Mouse (Mus musculus): ENCODE measurements at regions not wholly inside any gene's neighbourhood (a gene's known extent, or its start where the extent isn't known, plus 50 kb on each side); places are given as distances from the start of the nearest gene placed in this dataset.

DNA sequence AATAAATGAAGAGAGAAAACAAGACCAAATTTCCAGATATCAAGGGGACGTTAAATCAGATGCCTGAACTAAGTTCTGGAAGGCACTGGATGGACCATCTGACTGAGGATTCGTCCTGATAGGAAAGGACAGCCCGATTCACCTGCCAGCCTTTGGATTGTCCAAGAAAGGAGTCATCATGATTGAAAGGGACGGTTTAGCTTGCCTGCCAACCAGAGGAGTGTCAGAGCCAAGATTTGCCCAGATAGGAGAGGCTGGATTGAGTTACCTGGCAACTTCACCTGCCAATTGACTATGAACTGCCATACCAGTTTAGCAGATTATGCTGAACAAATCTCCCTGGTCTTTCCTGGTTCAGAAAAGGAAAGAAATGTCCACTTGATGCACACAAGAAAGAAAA lies 73.3 kb upstream of the Zwint start:
- H3K79me2 ChIP-seq (ENCODE audit: control insufficient read depth, insufficient read depth, low read length, poor library complexity): no peaks in the 10 kb centered on the region
- H3K27ac ChIP-seq (ENCODE audit: control insufficient read depth, low read depth, low read length): no peak overlapping the region
- H3K36me3 ChIP-seq (ENCODE audit: control insufficient read depth in 1 of 2, insufficient read depth in 2 of 2, low read length in 2 of 2): no peaks in the 10 kb centered on the region
- H3K4me3 ChIP-seq (ENCODE audit: control insufficient read depth in 1 of 2, insufficient read depth in 1 of 2, low read depth in 2 of 2, low read length in 2 of 2): no peak overlapping the region
- H3K9me3 ChIP-seq (replicated peaks; ENCODE audit: insufficient read depth, low read length): no peaks in the 10 kb centered on the region
- no peak for DNase-seq (ENCODE audit: low read depth, low spot score)
- H3K4me1 ChIP-seq (ENCODE audit: control insufficient read depth in 1 of 2, insufficient read depth in 2 of 2, low read length in 2 of 2): no peaks in the 10 kb centered on the region
- H3K9ac ChIP-seq (ENCODE audit: control insufficient read depth, low read depth, low read length, poor library complexity, severe bottlenecking): no peak overlapping the region
- no peaks in the 10 kb centered on the region for H3K27me3 ChIP-seq (ENCODE audit: control insufficient read depth in 1 of 2, insufficient read depth in 2 of 2, low read length in 2 of 2)
- TF ChIP-seq BHLHE40 (IDR thresholded peaks at IDR 0.05; ENCODE audit: borderline replicate concordance, low read depth, low read length) (no peak), JUND (IDR thresholded peaks at IDR 0.05; ENCODE audit: low read depth, low read length) (no peak), MYC (IDR thresholded peaks at IDR 0.05; ENCODE audit: low read depth, low read length) (no peak), RCOR1 (IDR thresholded peaks at IDR 0.05; ENCODE audit: low read depth, low read length) (no peak), SMC3 (IDR thresholded peaks at IDR 0.05; ENCODE audit: low read depth, low read length) (no peak), CHD2 (IDR thresholded peaks at IDR 0.05; ENCODE audit: low read length) (no peak), RAD21 (IDR thresholded peaks at IDR 0.05; ENCODE audit: low read depth, low read length) (no peak), CHD1 (IDR thresholded peaks at IDR 0.05; ENCODE audit: low read depth, low read length) (no peak), USF2 (IDR thresholded peaks at IDR 0.05; ENCODE audit: borderline replicate concordance in 1 of 2, insufficient read depth in 1 of 2, low read depth in 1 of 2, low read length in 2 of 2) (no peak), TBP (IDR thresholded peaks at IDR 0.05; ENCODE audit: low read depth, low read length) (no peak), USF1 (IDR thresholded peaks at IDR 0.05; ENCODE audit: low read depth, low read length) (no peak), MAFK (IDR thresholded peaks at IDR 0.05; ENCODE audit: borderline replicate concordance, low read depth, low read length) (no peak), ELF1 (IDR thresholded peaks at IDR 0.05; ENCODE audit: low read depth, low read length) (no peak), MAZ (IDR thresholded peaks at IDR 0.05; ENCODE audit: low read depth, low read length) (no peak), POLR2A (IDR thresholded peaks at IDR 0.05; ENCODE audit: control insufficient read depth in 1 of 2, insufficient read depth in 1 of 2, low read depth in 1 of 2, low read length in 2 of 2, poor library complexity in 1 of 2) (no peak), UBTF (IDR thresholded peaks at IDR 0.05; ENCODE audit: borderline replicate concordance, insufficient read depth, low read depth, low read length) (no peak), TCF12 (IDR thresholded peaks at IDR 0.05; ENCODE audit: low read depth, low read length) (no peak), ZNF384 (IDR thresholded peaks at IDR 0.05; ENCODE audit: low read depth, low read length) (no peak), POLR2AphosphoS2 (IDR thresholded peaks at IDR 0.05; ENCODE audit: low read length) (no peak)

GRCm38 (mm10) chr10:72588561-72588960 lies 66.1 kb upstream of the Zwint start:
- no peaks in the 10 kb centered on the region for H3K36me3 ChIP-seq (ENCODE audit: control insufficient read depth in 1 of 2, insufficient read depth in 2 of 2, low read length in 2 of 2)
- no peak overlapping the region for H3K9ac ChIP-seq (ENCODE audit: control insufficient read depth, low read depth, low read length, poor library complexity, severe bottlenecking)
- no peaks in the 10 kb centered on the region for H3K9me3 ChIP-seq (replicated peaks; ENCODE audit: insufficient read depth, low read length)
- H3K4me3 ChIP-seq (ENCODE audit: control insufficient read depth in 1 of 2, insufficient read depth in 1 of 2, low read depth in 2 of 2, low read length in 2 of 2): no peak overlapping the region
- no peak overlapping the region for H3K27ac ChIP-seq (ENCODE audit: control insufficient read depth, low read depth, low read length)
- TF ChIP-seq SIN3A (IDR thresholded peaks at IDR 0.05; ENCODE audit: low read length) (no peak), NRF1 (IDR thresholded peaks at IDR 0.05; ENCODE audit: insufficient read depth, low read depth, low read length, poor library complexity, severe bottlenecking) (no peak), ZNF384 (IDR thresholded peaks at IDR 0.05; ENCODE audit: low read depth, low read length) (no peak), RCOR1 (IDR thresholded peaks at IDR 0.05; ENCODE audit: low read depth, low read length) (no peak), ETS1 (IDR thresholded peaks at IDR 0.05; ENCODE audit: low read depth, low read length) (no peak), ZKSCAN1 (IDR thresholded peaks at IDR 0.05; ENCODE audit: low read depth, low read length) (no peak), EP300 (IDR thresholded peaks at IDR 0.05; ENCODE audit: low read depth in 1 of 2, low read length in 2 of 2) (no peak), UBTF (IDR thresholded peaks at IDR 0.05; ENCODE audit: borderline replicate concordance, insufficient read depth, low read depth, low read length) (no peak), CHD1 (IDR thresholded peaks at IDR 0.05; ENCODE audit: low read depth, low read length) (no peak), E2F4 (IDR thresholded peaks at IDR 0.05; ENCODE audit: borderline replicate concordance, low read depth, low read length) (no peak), TCF12 (IDR thresholded peaks at IDR 0.05; ENCODE audit: low read depth, low read length) (no peak), ZC3H11A (IDR thresholded peaks at IDR 0.05; ENCODE audit: low read depth, low read length) (no peak), TAL1 (IDR thresholded peaks at IDR 0.05; ENCODE audit: low read length) (no peak)
- no peak for DNase-seq (ENCODE audit: low read depth, low spot score)
- no peaks in the 10 kb centered on the region for H3K79me2 ChIP-seq (ENCODE audit: control insufficient read depth, insufficient read depth, low read length, poor library complexity)
- no peaks in the 10 kb centered on the region for H3K27me3 ChIP-seq (ENCODE audit: control insufficient read depth in 1 of 2, insufficient read depth in 2 of 2, low read length in 2 of 2)
- H3K4me1 ChIP-seq (ENCODE audit: control insufficient read depth in 1 of 2, insufficient read depth in 2 of 2, low read length in 2 of 2): no peaks in the 10 kb centered on the region

Data from MEL (cell line).